Mouse (Mus musculus) right cerebral cortex, postnatal 4 days (tissue): Measurements from ENCODE around the gene Actn1.
A peak's percentile ranks its signal among the peaks of the same experiment; 100 is the strongest.

Experiments used
- DNase-seq: peaks from one replicate; pipeline ENCODE4 v3.0.0-alpha.2; 2022

Gene Actn1

DNA sequence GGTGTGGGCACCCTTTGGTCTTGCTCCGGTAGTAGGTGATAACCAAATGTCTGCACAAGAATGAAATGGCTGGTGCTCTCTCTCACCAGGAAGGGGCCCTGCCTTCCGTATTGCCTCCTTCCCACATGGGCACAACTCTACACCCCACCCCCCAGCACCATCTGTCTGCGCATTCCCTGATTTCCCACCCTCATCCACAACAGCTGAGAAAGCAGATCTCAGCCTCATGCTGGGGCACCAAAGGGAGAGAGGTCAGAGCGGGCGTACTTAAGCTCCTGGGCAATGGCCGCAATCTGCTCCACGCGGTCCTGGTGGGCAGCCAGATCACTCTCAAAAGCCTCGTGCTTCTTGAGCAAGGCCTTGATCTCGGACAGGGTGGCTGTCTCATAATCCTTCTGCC, 82.1 kb downstream of the Actn1 start:
- no peak for DNase-seq

DNA sequence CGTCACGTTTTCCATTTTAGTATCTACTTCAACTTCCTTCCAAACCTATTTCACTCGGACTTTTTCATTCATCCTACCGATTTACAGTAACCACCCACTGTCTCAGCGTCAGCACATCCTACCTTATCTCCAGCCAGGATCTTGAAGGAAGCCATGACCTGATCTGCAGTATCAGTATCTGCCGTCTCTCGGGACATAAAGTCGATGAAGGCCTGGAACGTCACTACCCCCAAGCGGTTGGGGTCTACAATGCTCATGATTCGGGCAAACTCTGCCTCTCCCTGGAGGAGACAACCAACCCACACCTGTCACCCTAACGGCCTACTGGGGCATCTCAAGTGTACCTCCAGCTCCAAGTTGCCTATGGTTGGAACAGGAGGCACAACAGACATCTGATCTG, 91.4 kb downstream of the Actn1 start:
- no peak for DNase-seq

DNA sequence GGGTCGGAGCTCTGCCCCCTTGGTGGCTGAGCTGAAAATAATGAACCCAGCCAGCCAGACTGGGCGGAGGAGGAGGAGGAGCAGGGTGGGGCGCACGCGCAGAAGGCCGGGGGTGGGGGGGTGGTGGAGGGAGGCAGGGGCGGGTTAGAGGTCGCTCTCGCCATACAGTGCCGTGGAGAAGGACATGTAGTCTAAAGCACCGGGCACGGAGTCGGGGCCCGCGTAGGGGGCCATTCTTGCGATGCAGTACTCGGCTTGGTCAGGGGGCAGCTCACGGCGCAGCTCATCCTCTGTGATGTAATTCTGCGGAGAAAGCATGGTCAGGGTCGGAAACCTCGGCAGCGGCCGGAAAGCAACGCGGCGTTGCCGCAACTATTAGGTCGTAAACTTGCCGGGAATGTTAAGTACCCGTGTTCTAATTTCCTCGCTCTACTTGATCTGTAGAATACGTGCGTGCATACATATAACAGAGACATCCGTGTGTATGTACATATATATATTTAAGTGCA, 91.9 kb downstream of the Actn1 start:
- DNase-seq = peak; percentile 76

- no peak for DNase-seq
Measured at GRCm38 (mm10) chr12:80167321-80167720, 92.8 kb downstream of the Actn1 start.

DNA sequence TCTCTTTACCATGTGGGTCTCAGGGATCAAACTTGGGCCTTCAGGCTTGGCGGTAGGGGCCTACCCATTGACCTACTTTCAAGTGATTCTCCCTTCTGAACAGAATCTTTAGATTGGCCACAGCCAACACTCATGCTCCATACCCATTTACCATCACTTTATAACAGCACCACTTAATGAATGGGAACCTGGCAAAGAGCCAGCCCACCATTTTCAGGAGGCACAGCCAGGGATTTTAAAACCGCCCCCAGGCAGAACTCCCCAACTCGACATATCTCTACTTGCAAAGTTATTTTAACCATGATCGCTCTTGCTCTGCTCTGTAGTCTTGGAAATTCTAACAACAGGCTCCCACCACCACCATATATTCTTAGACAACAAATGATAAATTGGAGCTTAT, 93.5 kb downstream of the Actn1 start:
- DNase-seq = no peak

- no peak for DNase-seq
Measured at GRCm38 (mm10) chr12:80164526-80164925, 95.6 kb downstream of the Actn1 start.

- no peak for DNase-seq
Measured at GRCm38 (mm10) chr12:80162448-80162847, 97.7 kb downstream of the Actn1 start.

DNA sequence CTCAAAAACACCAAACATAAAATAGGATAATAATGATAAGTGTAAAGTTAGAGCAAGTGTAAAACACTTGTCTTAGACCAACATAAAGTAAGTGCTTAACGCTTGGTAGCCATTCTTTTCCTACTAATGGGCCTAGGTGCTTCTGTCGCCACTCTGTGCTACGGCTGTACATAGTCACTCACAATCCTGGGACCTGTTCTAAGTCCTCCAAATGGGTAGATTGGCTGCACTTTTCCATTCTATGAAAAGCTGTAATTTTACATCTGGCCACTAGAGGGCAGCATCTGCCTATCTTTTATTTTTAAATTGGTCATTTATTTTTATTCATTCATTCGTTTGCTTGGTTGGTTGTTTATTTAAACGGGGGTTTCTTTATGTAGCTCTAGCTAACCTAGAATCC, 102.5 kb downstream of the Actn1 start:
- no peak for DNase-seq

DNA sequence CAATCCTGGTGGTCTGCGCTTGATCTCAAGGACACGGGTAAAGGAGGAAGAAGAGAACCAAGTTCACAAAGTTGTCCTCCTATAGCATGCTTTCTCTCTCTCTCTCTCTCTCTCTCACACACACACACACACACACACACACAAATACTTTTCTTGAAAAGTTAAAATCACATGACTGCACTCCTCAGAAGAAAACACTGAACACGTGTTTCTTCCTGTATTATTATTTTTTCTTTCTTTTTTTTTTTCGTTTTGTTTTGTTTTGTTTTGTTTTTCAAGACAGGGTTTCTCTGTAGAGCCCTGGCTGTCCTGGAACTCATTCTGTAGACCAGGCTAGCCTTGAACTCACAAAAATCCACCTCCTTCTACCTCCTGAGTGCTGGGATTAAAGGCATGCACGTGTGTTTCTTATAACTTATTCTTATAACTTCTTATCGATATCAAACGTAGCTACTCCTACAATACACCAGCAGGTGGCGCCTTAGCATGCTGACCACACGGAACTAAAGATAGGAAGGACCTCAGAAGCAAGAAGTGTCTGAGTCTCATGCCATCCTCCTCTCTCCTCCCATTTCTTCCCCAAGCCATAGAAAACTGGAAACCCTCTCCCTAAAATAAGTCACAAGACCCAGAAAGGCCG, 106.4 kb downstream of the Actn1 start:
- peak; percentile 65 for DNase-seq

GRCm38 (mm10) chr12:80153078-80153477, 107.1 kb downstream of the Actn1 start:
- DNase-seq = no peak

DNA sequence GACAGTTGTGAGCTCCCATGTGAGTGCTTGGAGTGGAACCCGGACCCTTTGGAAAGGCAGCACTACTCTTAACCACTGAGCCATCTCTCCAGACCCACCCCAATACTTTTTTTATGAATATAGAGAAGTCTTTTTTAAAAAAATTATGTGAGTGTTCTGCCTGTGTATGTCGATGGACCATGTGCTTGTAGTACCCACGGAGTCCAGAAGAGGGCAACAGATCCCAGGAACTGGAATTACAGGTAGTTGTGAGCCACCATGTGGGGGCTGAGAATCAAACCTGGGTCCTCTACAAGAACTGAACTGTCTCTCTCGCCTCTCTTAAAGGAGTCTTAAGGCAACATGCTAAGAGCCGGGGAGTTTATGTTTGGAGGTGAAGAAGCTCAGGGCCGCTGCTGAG, 108.3 kb downstream of the Actn1 start:
- no peak for DNase-seq

DNA sequence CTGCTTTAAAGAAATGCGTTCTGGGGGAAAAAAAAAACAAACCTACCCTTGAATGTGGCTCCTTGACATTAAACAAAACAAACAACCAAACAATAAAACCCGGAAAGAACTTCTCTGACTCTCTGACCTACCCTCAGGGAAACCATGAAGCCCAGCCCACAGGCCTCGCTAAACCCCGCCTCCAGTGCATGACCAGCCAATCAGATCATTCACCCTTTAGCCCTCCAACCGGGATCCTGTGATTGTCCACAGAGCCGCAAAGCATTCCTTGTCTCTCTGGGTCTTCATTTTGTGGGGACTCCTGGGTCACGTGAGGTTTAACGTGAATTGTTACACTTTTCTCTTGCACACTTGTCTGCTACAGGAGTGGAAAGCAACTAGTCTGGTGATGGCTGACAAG, 109.5 kb downstream of the Actn1 start:
- no peak for DNase-seq

- DNase-seq = no peak
Measured at GRCm38 (mm10) chr12:80147563-80148214, 112.5 kb downstream of the Actn1 start.

DNA sequence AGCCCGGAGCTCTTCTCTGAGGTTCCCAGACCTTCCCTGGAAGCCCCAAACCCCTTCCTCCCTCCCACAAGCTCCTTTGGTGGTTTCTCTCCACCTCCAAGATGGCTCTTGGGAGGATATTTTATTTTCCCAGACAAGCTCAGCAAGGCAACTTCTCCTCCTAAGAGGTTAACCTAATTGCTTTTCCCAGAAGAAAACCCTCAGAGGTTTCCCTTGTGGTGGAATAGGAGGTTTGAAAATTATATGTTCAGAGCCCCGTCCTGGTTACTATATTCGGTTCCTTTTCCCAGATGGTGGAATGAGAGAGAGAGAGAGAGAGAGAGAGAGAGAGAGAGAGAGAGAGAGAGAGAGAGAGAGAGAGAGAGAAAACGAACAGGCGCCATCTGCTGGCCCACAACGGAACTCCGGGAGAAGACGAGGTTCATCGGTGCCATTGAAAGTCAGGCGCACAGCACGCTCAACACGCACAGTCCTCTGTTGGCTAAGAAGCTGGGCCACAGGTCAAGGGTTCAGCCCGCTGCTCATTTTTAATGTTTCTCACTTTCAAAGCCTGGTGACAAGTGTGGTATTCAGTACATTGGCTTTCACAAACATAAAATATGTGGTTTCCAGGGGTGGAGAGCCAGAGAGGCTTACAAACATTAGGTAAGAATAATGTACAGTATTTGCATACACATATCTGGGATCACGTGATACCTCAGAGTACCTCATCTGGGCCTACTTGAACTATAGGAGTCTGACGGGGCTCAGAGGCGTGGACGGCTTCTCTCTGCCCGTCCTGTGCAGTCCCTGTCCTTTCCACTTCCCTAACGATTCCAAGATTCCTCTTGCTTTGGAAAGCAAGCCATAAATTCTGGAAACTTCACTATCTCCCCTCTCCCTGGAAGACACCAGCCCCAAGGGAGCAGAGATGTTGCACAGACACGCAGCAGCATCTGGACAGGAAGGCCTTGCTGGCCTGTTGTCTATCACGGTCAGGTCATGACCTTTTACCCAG, 113.6 kb downstream of the Actn1 start:
- peak; percentile 88 for DNase-seq

DNA sequence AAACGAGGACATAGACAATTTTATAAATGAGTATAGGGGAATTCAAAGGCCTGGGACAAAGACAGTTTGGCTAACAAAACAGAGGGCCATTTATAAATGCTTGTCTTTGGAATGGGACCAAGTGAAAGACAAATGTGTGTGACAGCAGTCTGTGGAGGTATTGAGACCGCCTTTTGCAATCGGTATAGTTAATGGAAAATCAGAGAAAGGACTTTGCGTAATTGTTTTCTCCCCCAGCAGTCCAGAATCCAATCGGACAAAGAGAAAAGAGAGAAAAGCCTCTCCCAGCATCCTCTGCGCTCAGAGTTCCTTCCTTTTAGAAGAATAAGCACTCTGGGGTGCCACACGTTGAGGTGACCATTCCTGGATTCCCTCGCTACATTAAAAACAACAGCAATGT, 114.8 kb downstream of the Actn1 start:
- DNase-seq = no peak

DNA sequence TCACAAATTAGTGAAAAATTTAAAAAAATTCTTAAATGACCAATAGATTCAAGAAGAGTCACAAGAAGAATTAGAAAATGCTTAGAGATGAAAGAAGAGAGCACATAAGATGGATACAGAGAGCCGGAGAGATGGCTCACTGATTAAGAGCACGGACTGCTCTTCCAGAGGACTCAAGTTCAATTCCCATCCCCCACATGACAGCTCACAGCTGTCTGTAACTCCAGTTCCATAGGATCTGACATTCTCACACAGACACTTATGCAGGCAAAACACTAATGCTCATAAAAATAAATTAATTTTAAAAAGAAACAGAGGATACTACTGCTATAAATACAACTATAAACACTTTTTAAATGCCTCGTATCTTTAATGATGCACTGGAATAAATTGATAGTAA, 115.3 kb downstream of the Actn1 start:
- DNase-seq = no peak

DNA sequence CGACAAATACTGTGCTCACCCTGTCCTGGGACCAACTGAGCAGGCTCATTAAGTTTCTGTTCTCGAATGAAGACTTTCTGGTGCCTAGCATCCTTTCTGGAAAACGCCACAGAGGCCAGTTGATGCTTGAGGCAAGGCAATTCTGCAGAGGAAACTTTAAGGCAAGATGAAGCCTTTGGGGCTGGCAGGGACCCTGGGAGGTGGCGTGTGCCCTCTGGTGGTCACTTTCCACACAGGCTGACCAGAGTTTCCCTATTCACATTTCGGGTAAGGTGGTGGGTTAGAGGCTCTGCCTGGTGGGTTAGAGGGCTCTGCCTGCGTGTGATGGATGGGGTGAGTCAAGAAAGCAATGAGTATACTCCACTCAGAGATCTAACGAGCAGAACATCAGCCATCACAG, 118.7 kb downstream of the Actn1 start:
- DNase-seq = peak; percentile 75

GRCm38 (mm10) chr12:80141011-80141410, 119.2 kb downstream of the Actn1 start:
- DNase-seq = no peak

DNA sequence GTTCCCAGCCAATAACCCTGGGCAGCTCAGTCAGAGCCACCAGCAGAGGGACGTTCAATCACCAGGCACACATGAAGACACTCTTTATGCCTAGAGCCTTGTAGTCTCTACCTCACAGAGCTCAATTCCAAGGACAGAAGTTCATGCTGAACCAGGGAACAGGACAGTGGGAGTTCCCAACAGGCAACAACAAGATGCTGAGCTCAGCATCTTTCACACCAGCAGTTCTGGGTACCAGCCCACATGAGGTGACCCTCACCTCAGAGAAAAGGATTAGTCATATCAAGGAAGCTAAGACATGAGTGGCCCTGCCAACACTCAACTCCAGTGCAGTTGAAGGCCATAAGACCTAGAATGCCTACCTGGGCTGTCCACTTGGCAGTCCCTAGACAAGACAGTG, 122.4 kb downstream of the Actn1 start:
- DNase-seq = no peak

- no peak for DNase-seq
Measured at GRCm38 (mm10) chr12:80137246-80137645, 122.9 kb downstream of the Actn1 start.

GRCm38 (mm10) chr12:80136264-80136930, 123.8 kb downstream of the Actn1 start:
- DNase-seq = no peak

DNA sequence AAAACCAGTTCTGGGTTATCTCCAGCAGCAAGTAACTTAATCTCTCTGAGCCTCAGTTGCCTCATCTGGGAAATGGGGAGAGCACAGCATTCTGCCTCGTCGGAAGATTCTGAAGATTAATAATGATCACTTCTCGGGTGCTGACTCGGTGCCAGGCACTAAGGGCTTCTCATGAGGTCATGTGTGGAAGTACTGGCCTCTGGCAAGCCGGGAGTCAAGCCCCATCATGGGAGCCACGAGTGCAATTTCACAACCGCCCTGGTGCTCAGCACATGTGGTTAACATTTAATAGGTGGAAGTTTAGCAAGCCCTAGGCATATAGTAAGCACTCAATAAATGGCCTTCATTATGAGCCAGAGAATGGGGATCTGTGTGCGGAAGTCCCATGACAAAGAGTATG, 125.0 kb downstream of the Actn1 start:
- no peak for DNase-seq

DNA sequence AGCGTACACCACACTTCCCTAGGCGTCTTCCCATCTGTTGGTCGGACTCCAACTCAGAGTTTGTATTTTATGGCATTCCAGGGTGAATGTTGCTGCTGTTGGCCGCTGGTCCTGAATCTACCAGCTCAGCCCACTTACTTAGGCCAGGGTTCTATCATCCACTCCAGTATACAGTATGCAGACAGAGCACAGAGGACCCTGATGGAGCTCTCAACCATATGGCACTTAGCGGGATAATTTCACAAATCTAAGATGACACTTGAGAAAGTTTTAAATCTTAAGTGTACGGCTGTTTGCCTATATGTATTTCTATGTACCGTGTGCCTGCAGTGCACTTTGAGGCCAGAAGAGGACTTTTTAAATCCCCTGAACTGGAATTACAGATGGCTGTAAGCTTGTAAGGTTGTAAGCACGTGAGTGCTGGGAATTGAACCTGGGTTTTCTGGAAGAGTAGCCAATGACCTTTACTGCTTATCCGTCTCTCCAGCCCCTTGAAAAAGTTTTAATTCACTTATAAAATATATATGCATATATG, 127.1 kb downstream of the Actn1 start:
- no peak for DNase-seq
